Mouse (Mus musculus) ES-Bruce4 (cell line): ENCODE results near the gene Ttc21a.

Experiments
- CTCF ChIP-seq: IDR thresholded peaks from one replicate; pipeline ENCODE4 v1.8.1; 2011; ENCODE audit warnings: low read depth, low read length
- POLR2A ChIP-seq: IDR thresholded peaks from one replicate; pipeline ENCODE4 v1.8.1; 2011; ENCODE audit warnings: low read length; ENCODE audit not compliant: insufficient read depth

DNA sequence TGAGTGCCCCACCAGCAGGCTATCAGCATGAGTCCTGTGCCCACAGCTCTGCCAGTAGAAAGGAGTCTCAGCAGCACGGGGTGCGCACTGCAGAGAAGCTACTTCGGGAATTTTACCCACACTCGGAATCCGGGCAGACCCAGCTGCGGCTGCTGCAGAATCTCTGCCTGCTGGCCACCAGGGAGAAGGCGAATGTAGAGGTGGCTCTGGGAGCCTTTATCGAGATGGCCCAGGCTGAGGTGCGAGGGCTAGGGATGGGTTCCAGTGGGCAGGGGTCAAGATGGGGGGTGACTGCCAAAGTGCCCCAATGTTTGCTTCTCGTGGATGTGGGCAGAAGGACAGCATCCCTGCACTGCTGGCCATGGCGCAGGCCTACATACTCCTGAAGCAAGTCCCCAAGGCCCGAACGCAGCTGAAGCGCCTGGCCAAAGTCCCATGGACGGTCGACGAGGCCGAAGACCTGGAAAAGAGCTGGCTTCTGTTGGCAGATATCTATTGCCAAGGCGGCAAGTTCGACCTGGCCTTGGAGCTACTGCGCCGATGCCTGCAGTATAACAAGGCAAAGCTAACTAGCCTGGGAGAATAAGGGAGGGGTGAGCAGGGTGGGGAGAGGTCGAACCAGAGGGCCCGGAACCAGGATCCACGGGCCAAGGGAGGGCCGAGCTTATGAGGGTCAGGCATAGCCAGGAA lies 29.0 kb downstream of the Ttc21a start:
- TF ChIP-seq CTCF (no peak), POLR2A (no peak)
